8 mouse cellular contexts compared by ENCODE assay signal in the genomic region with DNA sequence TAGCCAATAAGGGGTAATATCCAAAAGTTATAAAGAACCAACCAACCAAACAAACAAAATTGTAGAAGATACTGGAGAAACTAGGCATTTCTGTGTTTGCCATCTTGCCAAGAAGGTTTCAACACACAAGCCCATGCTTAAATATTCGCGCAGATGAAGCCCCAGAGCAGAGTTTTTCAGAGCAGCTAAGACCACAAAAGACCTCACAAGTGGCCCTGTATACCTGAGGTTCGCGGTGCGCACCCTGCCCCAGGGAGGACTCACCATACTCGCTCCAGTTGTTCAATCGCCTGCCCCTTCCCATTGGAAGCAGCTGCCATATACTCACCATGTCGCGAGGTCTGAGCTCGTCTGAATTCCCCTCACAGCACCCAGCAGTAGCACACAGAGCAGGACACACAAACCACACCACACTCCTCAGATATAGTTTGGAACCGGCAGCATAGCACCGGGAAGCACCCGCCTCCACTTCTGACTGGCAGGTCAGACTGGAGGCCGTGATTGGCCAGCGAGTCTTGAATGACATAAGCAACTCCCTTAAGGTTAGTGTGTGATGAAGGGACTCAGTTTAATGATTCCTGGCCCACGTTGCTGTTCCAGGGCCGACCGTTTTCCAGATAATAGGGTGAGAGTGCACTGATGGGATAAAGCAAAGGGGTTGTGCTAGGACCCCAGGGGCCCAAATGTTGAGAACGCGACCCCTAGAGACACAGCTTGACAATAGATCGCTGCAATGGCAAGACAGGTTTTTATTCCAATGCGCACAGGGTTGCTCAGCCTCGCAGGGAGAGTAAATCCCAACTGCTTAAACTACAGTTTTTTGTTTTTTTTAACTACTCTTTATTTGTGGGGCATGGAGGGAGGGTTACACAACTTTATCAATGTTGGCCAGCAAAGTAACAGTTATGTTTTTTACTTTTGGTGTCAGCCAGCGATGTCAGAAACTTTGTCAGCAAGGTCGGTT. TPM values are rescaled to one million over a fixed set of nuclear protein-coding genes. Genes with fewer than 3 reads are reported as not detected.
DNase-seq lines count a peak whose midpoint lies in the region; ATAC-seq lines count a peak whose summit lies in the region.
"Not testable (repeated sequence)": the region's sequence is repeated elsewhere in the genome, so short reads cannot be mapped to it uniquely, and the experiment has no call there.

Gene Zfp976, minus strand, starts transcription at position 437 of the 964 bp plus-strand sequence.

- DNase-seq in ES-CJ7 (ENCODE audit: low read depth, low spot score) = peak; percentile 92
- peak; percentile 42 to 56 for DNase-seq in cerebellum, adult 18-20 months
- DNase-seq in heart, postnatal 25 days (ENCODE audit: low spot score) = peak; percentile 62
- DNase-seq in large intestine, adult 2 months (ENCODE audit: low read depth, low spot score) = peak; percentile 43
- DNase-seq in telencephalon, adult 2 months (ENCODE audit: low read depth, low spot score) = peak; percentile 12

- 3% methylated on average over 25 of the region's 25 CpGs for WGBS in forebrain, embryonic 16.5 days
- 2% methylated on average over 25 of the region's 25 CpGs for WGBS in large intestine, adult 2 months
- WGBS in liver, embryonic 15.5 days (ENCODE audit: insufficient replicate concordance) = 3% methylated on average over 25 of the region's 25 CpGs
- 2% methylated on average over 25 of the region's 25 CpGs for WGBS in neural tube, embryonic 13.5 days

- H3K9ac ChIP-seq in forebrain, embryonic 16.5 days (replicated peaks; ENCODE audit: low read depth, low read length) = peak within 1 kb of the TSS; percentile 55
- peak within 1 kb of the TSS; percentile 30; the same call in 1 of the 2 replicates for H3K9ac ChIP-seq in liver, embryonic 15.5 days
- H3K9ac ChIP-seq in neural tube, embryonic 13.5 days = peak within 1 kb of the TSS; percentile 65

- intact Hi-C loops in heart, postnatal 25 days (cut with DNase I) = not testable (repeated sequence)

- H3K36me3 ChIP-seq in forebrain, embryonic 16.5 days (ENCODE audit: control insufficient read depth, insufficient read depth); liver, embryonic 15.5 days (replicated peaks); neural tube, embryonic 13.5 days: not testable (repeated sequence)

- not testable (repeated sequence) for H3K4me1 ChIP-seq in forebrain, embryonic 16.5 days (replicated peaks; ENCODE audit: control insufficient read depth, insufficient read depth, low read length); liver, embryonic 15.5 days (replicated peaks); neural tube, embryonic 13.5 days (replicated peaks)

- H3K9me3 ChIP-seq in forebrain, embryonic 16.5 days (ENCODE audit: control insufficient read depth, low read length); liver, embryonic 15.5 days (replicated peaks); neural tube, embryonic 13.5 days: not testable (repeated sequence)

- peak within 1 kb of the TSS; percentile 45 for H3K4me2 ChIP-seq in forebrain, embryonic 16.5 days (ENCODE audit: low read length)
- H3K4me2 ChIP-seq in liver, embryonic 15.5 days = peak within 1 kb of the TSS; percentile 65
- peak within 1 kb of the TSS; percentile 55 for H3K4me2 ChIP-seq in neural tube, embryonic 13.5 days

- peak; percentile 100 for ATAC-seq in forebrain, embryonic 16.5 days
- ATAC-seq in liver, embryonic 15.5 days (ENCODE audit: insufficient read depth) = peak; percentile 99
- ATAC-seq in neural tube, embryonic 13.5 days (ENCODE audit: low read depth) = peak; percentile 98

- not testable (repeated sequence) for H3K27me3 ChIP-seq in forebrain, embryonic 16.5 days (replicated peaks; ENCODE audit: control insufficient read depth, insufficient read depth, low read length); liver, embryonic 15.5 days; neural tube, embryonic 13.5 days

- H3K27ac ChIP-seq in forebrain, embryonic 16.5 days (ENCODE audit: low read length); liver, embryonic 15.5 days (replicated peaks); neural tube, embryonic 13.5 days (replicated peaks): not testable (repeated sequence)

- H3K4me3 ChIP-seq in forebrain, embryonic 16.5 days (replicated peaks; ENCODE audit: low read length) = peak within 1 kb of the TSS; percentile 46
- peak within 1 kb of the TSS; percentile 57 for H3K4me3 ChIP-seq in liver, embryonic 15.5 days (replicated peaks)
- H3K4me3 ChIP-seq in neural tube, embryonic 13.5 days = peak within 1 kb of the TSS; percentile 43

RNA-seq across cellular contexts. Expression of gene Zfp976, which starts in this region (rescaled TPM):
- polyA plus RNA-seq in forebrain, embryonic 16.5 days (2015; fragmentation: Nextera tagmentation; extraction: Ambion mirVana) = 3.7 and 4.1 TPM in 2 replicates
- total RNA-seq in heart, postnatal 25 days (2021) = 1 to 10 TPM; 2.4 to 2.5 TPM
- polyA plus RNA-seq in large intestine, adult 2 months (2012; rRNA removed) = 0.15 and 0.33 TPM in 2 replicates
- 0.59 and 0.62 TPM in 2 replicates for polyA plus RNA-seq in liver, embryonic 15.5 days (2015; fragmentation: Nextera tagmentation; extraction: Ambion mirVana)
- polyA plus RNA-seq in neural tube, embryonic 13.5 days (2015; fragmentation: Nextera tagmentation; extraction: Ambion mirVana) = 2.1 and 2.6 TPM in 2 replicates

Comparison
In these comparisons a context has a peak if more than half of its experiments do, and no peak if none do; other contexts are left out.
1. Peak in DNase-seq in large intestine, adult 2 months; RNA of the gene not detected or under 1 TPM.
2. Peak in ATAC-seq, H3K4me3 ChIP-seq, H3K9ac ChIP-seq and H3K4me2 ChIP-seq in liver, embryonic 15.5 days; RNA of the gene not detected or under 1 TPM.
3. DNase-seq: peak in every context shown above with its lines; median percentile 92 in ES-CJ7; 62 in heart, postnatal 25 days; 49 in cerebellum, adult 18-20 months; 43 in large intestine, adult 2 months; 12 in telencephalon, adult 2 months.